In the genomic region with DNA sequence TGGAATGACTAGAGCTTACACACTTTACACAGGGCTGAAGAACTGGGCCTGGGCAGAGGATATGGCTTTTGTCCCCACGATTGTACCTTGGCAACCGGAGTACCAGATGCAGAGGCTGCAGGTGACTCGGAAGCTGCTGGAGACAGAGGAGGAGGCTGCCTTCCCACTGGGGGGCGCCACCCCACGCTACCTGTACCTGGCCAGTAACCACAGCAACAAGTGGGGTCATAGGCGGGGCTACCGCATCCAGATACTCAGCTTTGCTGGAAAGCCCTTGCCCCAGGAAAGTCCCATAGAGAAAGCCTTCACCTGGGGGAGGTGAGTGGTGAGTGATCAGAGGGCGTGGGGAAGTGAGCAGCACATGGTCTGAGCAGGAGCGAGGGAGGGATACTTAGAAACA, we compare ENCODE assay signal across 19 mouse cellular contexts. TPM values are rescaled to one million over a fixed set of nuclear protein-coding genes. Genes with fewer than 3 reads are reported as not detected.
DNase-seq lines count a peak whose midpoint lies in the region; ATAC-seq and TF ChIP-seq lines count a peak whose summit lies in the region.
"Had no signal": no experiment of that assay in that cellular context is flagged by ENCODE, and none has a peak within 500 bp of the region (broad histone marks: within the 10 kb centered on the region; RNA-seq: fewer than 3 reads in every experiment).

No protein-coding gene starts in this region.

- DNase-seq in kidney, postnatal 0 days (ENCODE audit: low spot score): no peak
- peak; percentile 12 for DNase-seq in thymus, postnatal 25 days
- DNase-seq in thymus, adult 18-20 months: no peak
- DNase-seq in ZHBTc4 (ENCODE audit: low read depth, low spot score): peak; percentile 43
- DNase-seq: cerebellum, adult 9-10 months; gastrocnemius, postnatal 14 days; left cerebral cortex, postnatal 4 days; lung, adult 2 months; retina, postnatal 1 day; spleen, adult 18-20 months had no signal

- H3K9me3 ChIP-seq in kidney, postnatal 0 days (replicated peaks; ENCODE audit: low read length): no peaks in the 10 kb centered on the region
- no peaks in the 10 kb centered on the region for H3K9me3 ChIP-seq in kidney, embryonic 16.5 days (ENCODE audit: low read length)
- no peaks in the 10 kb centered on the region for H3K9me3 ChIP-seq in hindbrain, embryonic 13.5 days
- H3K9me3 ChIP-seq: megakaryocyte, embryonic 14.5 days had no signal

- 85% methylated on average over 9 of the region's 9 CpGs for WGBS in kidney, postnatal 0 days
- 85% methylated on average over 9 of the region's 9 CpGs for WGBS in kidney, embryonic 16.5 days
- WGBS in hindbrain, embryonic 13.5 days: 90% methylated on average over 9 of the region's 9 CpGs

- H3K4me1 ChIP-seq in kidney, postnatal 0 days (replicated peaks; ENCODE audit: insufficient read depth, low read length): peaks cover 10% of the 10 kb centered on the region; the same call in 1 of the 2 replicates
- H3K4me1 ChIP-seq in kidney, embryonic 16.5 days (ENCODE audit: insufficient read depth, low read length): peaks cover 17% of the 10 kb centered on the region
- H3K4me1 ChIP-seq in hindbrain, embryonic 13.5 days (replicated peaks): peaks cover 30% of the 10 kb centered on the region

- peak; percentile 42 for TF ChIP-seq CTCF in kidney, postnatal 0 days (IDR thresholded peaks at IDR 0.05; ENCODE audit: low read depth)

- no peak overlapping the region for H3K4me3 ChIP-seq in kidney, postnatal 0 days (replicated peaks; ENCODE audit: low read depth, low read length)
- no peak overlapping the region for H3K4me3 ChIP-seq in kidney, embryonic 16.5 days (ENCODE audit: low read length)
- H3K4me3 ChIP-seq in hindbrain, embryonic 13.5 days: no peak overlapping the region
- H3K4me3 ChIP-seq: megakaryocyte, embryonic 14.5 days had no signal

- no peaks in the 10 kb centered on the region for H3K36me3 ChIP-seq in kidney, postnatal 0 days (ENCODE audit: insufficient read depth, low read length)
- H3K36me3 ChIP-seq in kidney, embryonic 16.5 days (ENCODE audit: insufficient read depth, low read length): no peaks in the 10 kb centered on the region
- no peaks in the 10 kb centered on the region for H3K36me3 ChIP-seq in hindbrain, embryonic 13.5 days

- H3K4me2 ChIP-seq in kidney, postnatal 0 days (ENCODE audit: low read length): no peak overlapping the region
- no peak overlapping the region for H3K4me2 ChIP-seq in kidney, embryonic 16.5 days (replicated peaks; ENCODE audit: low read depth, low read length)
- no peak overlapping the region for H3K4me2 ChIP-seq in hindbrain, embryonic 13.5 days
- H3K4me2 ChIP-seq: heart, embryonic 11.5 days had no signal

- no peaks in the 10 kb centered on the region for H3K27me3 ChIP-seq in kidney, postnatal 0 days (ENCODE audit: insufficient read depth, low read length)
- H3K27me3 ChIP-seq in kidney, embryonic 16.5 days (ENCODE audit: insufficient read depth, low read length): no peaks in the 10 kb centered on the region
- no peaks in the 10 kb centered on the region for H3K27me3 ChIP-seq in hindbrain, embryonic 13.5 days

- ATAC-seq in kidney, postnatal 0 days (replicated peaks; ENCODE audit: low FRiP score, low read depth): no peak
- no peak for ATAC-seq in kidney, embryonic 16.5 days (ENCODE audit: low FRiP score, low TSS enrichment)
- ATAC-seq in cerebellum, adult (ENCODE audit: insufficient number of reproducible peaks, low FRiP score, low TSS enrichment): no peak
- no peak for ATAC-seq in hindbrain, embryonic 13.5 days (ENCODE audit: low FRiP score)
- ATAC-seq: forebrain, embryonic 16.5 days had no signal

- no peak overlapping the region for H3K27ac ChIP-seq in kidney, postnatal 0 days
- no peak overlapping the region for H3K27ac ChIP-seq in kidney, embryonic 16.5 days (ENCODE audit: low read length)
- no peak overlapping the region for H3K27ac ChIP-seq in hindbrain, embryonic 13.5 days

- H3K9ac ChIP-seq in kidney, postnatal 0 days (ENCODE audit: low read depth, low read length): no peak overlapping the region
- H3K9ac ChIP-seq in kidney, embryonic 16.5 days (replicated peaks; ENCODE audit: low read length): no peak overlapping the region
- no peak overlapping the region for H3K9ac ChIP-seq in hindbrain, embryonic 13.5 days

RNA-seq across cellular contexts. Expression of a gene that starts 5.3 kb away (rescaled TPM):
- 1.8 and 2.0 TPM in 2 replicates for polyA plus RNA-seq in kidney, postnatal 0 days (2015; fragmentation: Nextera tagmentation; extraction: Ambion mirVana)
- polyA plus RNA-seq in kidney, embryonic 16.5 days (2015; fragmentation: Nextera tagmentation; extraction: Ambion mirVana): 0.86 and 1.3 TPM in 2 replicates
- not detected in 2 replicates for polyA plus RNA-seq in hindbrain, embryonic 13.5 days (2015; fragmentation: Nextera tagmentation; extraction: Ambion mirVana)
- polyA plus RNA-seq: neural tube, embryonic 14.5 days had no signal

RNA-seq across cellular contexts. Expression of a gene that starts 10.8 kb away (rescaled TPM):
- polyA plus RNA-seq in kidney, postnatal 0 days (2015; fragmentation: Nextera tagmentation; extraction: Ambion mirVana): 0.37 and 0.58 TPM in 2 replicates
- 1.7 and 2.0 TPM in 2 replicates for polyA plus RNA-seq in kidney, embryonic 16.5 days (2015; fragmentation: Nextera tagmentation; extraction: Ambion mirVana)
- polyA plus RNA-seq in hindbrain, embryonic 13.5 days (2015; fragmentation: Nextera tagmentation; extraction: Ambion mirVana): 1.9 and 2.4 TPM in 2 replicates

RNA-seq across cellular contexts. Expression of a gene that starts 19.7 kb away (rescaled TPM):
- 102 and 104 TPM in 2 replicates for polyA plus RNA-seq in kidney, postnatal 0 days (2015; fragmentation: Nextera tagmentation; extraction: Ambion mirVana)
- 142 and 148 TPM in 2 replicates for polyA plus RNA-seq in kidney, embryonic 16.5 days (2015; fragmentation: Nextera tagmentation; extraction: Ambion mirVana)
- polyA plus RNA-seq in hindbrain, embryonic 13.5 days (2015; fragmentation: Nextera tagmentation; extraction: Ambion mirVana): 118 and 122 TPM in 2 replicates

RNA-seq across cellular contexts. Expression of a gene that starts 31.7 kb away (rescaled TPM):
- polyA plus RNA-seq in kidney, postnatal 0 days (2015; fragmentation: Nextera tagmentation; extraction: Ambion mirVana): 23.2 and 37.0 TPM in 2 replicates
- 2.8 and 3.6 TPM in 2 replicates for polyA plus RNA-seq in kidney, embryonic 16.5 days (2015; fragmentation: Nextera tagmentation; extraction: Ambion mirVana)
- not detected in 2 replicates for polyA plus RNA-seq in hindbrain, embryonic 13.5 days (2015; fragmentation: Nextera tagmentation; extraction: Ambion mirVana)
- polyA plus RNA-seq: brain, embryonic 14.5 days; forebrain, embryonic 16.5 days; heart, embryonic 11.5 days; intestine, embryonic 14.5 days; neural tube, embryonic 14.5 days had no signal

RNA-seq across cellular contexts. Expression of a gene that starts 33.6 kb away (rescaled TPM):
- polyA plus RNA-seq in kidney, postnatal 0 days (2015; fragmentation: Nextera tagmentation; extraction: Ambion mirVana): 156 and 165 TPM in 2 replicates
- polyA plus RNA-seq in kidney, embryonic 16.5 days (2015; fragmentation: Nextera tagmentation; extraction: Ambion mirVana): 176 and 188 TPM in 2 replicates
- polyA plus RNA-seq in hindbrain, embryonic 13.5 days (2015; fragmentation: Nextera tagmentation; extraction: Ambion mirVana): 166 and 188 TPM in 2 replicates

Comparison
In these comparisons a context has a peak if more than half of its experiments do, and no peak if none do; other contexts are left out.
1. DNase-seq: peak in thymus, postnatal 25 days (single experiment) and ZHBTc4 (single experiment); none in kidney, postnatal 0 days (single experiment) and thymus, adult 18-20 months (0 of 2).